Mouse (Mus musculus) MEL (cell line): Measurements from ENCODE around the gene Gm7694. TPM values are rescaled to one million over a fixed set of nuclear protein-coding genes. Genes with fewer than 3 reads are reported as not detected.

Source experiments
- DNase-seq: peaks from one replicate; pipeline ENCODE4 v3.0.0; 2011; ENCODE audit warnings: low read depth, low spot score
- H3K27ac ChIP-seq: 2 replicates; pipeline ENCODE4 v1.5.1; 2012; ENCODE audit warnings: low read depth, mild to moderate bottlenecking, control low read depth, low read length, moderate library complexity; ENCODE audit not compliant: control insufficient read depth
- H3K27me3 ChIP-seq, 2 experiments: fragments of 150-350 bp in 1 of 2; sonication (generic) in 1 of 2; 2 replicates each; pipeline ENCODE4 v1.6.1; 2012; ENCODE audit warnings: low read length in 2 of 2, mild to moderate bottlenecking in 2 of 2, improper control_type of control experiment in 1 of 2, moderate library complexity in 1 of 2; ENCODE audit not compliant: insufficient read depth in 2 of 2, control insufficient read depth in 1 of 2
- H3K36me3 ChIP-seq, 2 experiments: 2 replicates each; pipeline ENCODE4 v1.6.1; 2012 to 2014; ENCODE audit warnings: low read length in 2 of 2, improper control_type of control experiment in 1 of 2, inconsistent platforms in 1 of 2, mild to moderate bottlenecking in 1 of 2; ENCODE audit not compliant: insufficient read depth in 2 of 2, control insufficient read depth in 1 of 2
- H3K4me1 ChIP-seq, 2 experiments: fragments of 150-350 bp in 1 of 2; sonication (generic) in 1 of 2; 2 replicates each; pipeline ENCODE4 v1.6.1; 2012; ENCODE audit warnings: low read length in 2 of 2, improper control_type of control experiment in 1 of 2, mild to moderate bottlenecking in 1 of 2; ENCODE audit not compliant: insufficient read depth in 2 of 2, control insufficient read depth in 1 of 2
- H3K4me3 ChIP-seq, 2 experiments: fragments of 150-350 bp in 1 of 2; sonication (generic) in 1 of 2; 2 replicates each; pipeline ENCODE4 v1.5.1; 2012; ENCODE audit warnings: low read depth in 2 of 2, low read length in 2 of 2, mild to moderate bottlenecking in 2 of 2, moderate library complexity in 2 of 2, control low read depth in 1 of 2, improper control_type of control experiment in 1 of 2; ENCODE audit not compliant: control insufficient read depth in 1 of 2, insufficient read depth in 1 of 2
- H3K79me2 ChIP-seq: 2 replicates; pipeline ENCODE4 v1.6.1; 2012; ENCODE audit warnings: mild to moderate bottlenecking, low read length, moderate library complexity; ENCODE audit not compliant: control insufficient read depth, poor library complexity, insufficient read depth
- H3K9ac ChIP-seq: 2 replicates; pipeline ENCODE4 v1.6.1; 2012; ENCODE audit warnings: low read depth, mild to moderate bottlenecking, control low read depth, low read length, moderate library complexity; ENCODE audit not compliant: control insufficient read depth, poor library complexity, severe bottlenecking
- H3K9me3 ChIP-seq: fragments of 150-350 bp; sonication (generic); replicated peaks from 2 replicates; pipeline ENCODE4 v1.6.1; 2012; ENCODE audit warnings: mild to moderate bottlenecking, low read length, improper control_type of control experiment, moderate library complexity; ENCODE audit not compliant: insufficient read depth
- CHD1 ChIP-seq: IDR thresholded peaks from 2 replicates; pipeline ENCODE4 v1.6.1; 2012; ENCODE audit warnings: low read depth, mild to moderate bottlenecking, inconsistent platforms, low read length, improper control_type of control experiment
- CHD2 ChIP-seq: IDR thresholded peaks from 2 replicates; pipeline ENCODE4 v1.6.1; 2011; ENCODE audit warnings: low read length, improper control_type of control experiment
- CTCF ChIP-seq, 3 experiments: IDR thresholded peaks in 2 of 3; conservative IDR thresholded peaks in 1 of 3; 2 replicates each; pipeline ENCODE4 v1.5.1; 2011 to 2012; ENCODE audit warnings: low read length in 3 of 3, low read depth in 2 of 3, mild to moderate bottlenecking in 2 of 3, improper control_type of control experiment in 1 of 3, inconsistent platforms in 1 of 3, mixed read lengths in 1 of 3, moderate library complexity in 1 of 3; ENCODE audit not compliant: control insufficient read depth in 1 of 3, insufficient read depth in 1 of 3, poor library complexity in 1 of 3, severe bottlenecking in 1 of 3
- E2F4 ChIP-seq: IDR thresholded peaks from 2 replicates; pipeline ENCODE4 v1.6.1; 2011; ENCODE audit warnings: low read depth, low read length, improper control_type of control experiment, borderline replicate concordance
- ELF1 ChIP-seq: IDR thresholded peaks from 2 replicates; pipeline ENCODE4 v1.6.1; 2014; ENCODE audit warnings: low read depth, mild to moderate bottlenecking, inconsistent platforms, low read length, improper control_type of control experiment, moderate library complexity
- EP300 ChIP-seq, 2 experiments: IDR thresholded peaks; 2 replicates each; pipeline ENCODE4 v1.6.1; 2011; ENCODE audit warnings: improper control_type of control experiment in 2 of 2, low read length in 2 of 2, low read depth in 1 of 2, mild to moderate bottlenecking in 1 of 2
- GABPA ChIP-seq: IDR thresholded peaks from 2 replicates; pipeline ENCODE4 v1.6.1; 2012; ENCODE audit warnings: low read depth, mild to moderate bottlenecking, inconsistent platforms, low read length, improper control_type of control experiment, moderate library complexity
- MAFK ChIP-seq: IDR thresholded peaks from 2 replicates; pipeline ENCODE4 v1.6.1; 2011; ENCODE audit warnings: low read depth, mild to moderate bottlenecking, low read length, improper control_type of control experiment, borderline replicate concordance
- MAX ChIP-seq: IDR thresholded peaks from 2 replicates; pipeline ENCODE4 v1.6.1; 2011; ENCODE audit warnings: low read length, improper control_type of control experiment
- MEF2A ChIP-seq: IDR thresholded peaks from 2 replicates; pipeline ENCODE4 v1.6.1; 2014; ENCODE audit warnings: low read depth, mild to moderate bottlenecking, inconsistent platforms, low read length, improper control_type of control experiment; ENCODE audit not compliant: poor library complexity, insufficient replicate concordance, severe bottlenecking; ENCODE audit errors: extremely low read depth
- NRF1 ChIP-seq: IDR thresholded peaks from 2 replicates; pipeline ENCODE4 v1.6.1; 2014; ENCODE audit warnings: low read depth, mild to moderate bottlenecking, inconsistent platforms, low read length, improper control_type of control experiment, moderate library complexity; ENCODE audit not compliant: poor library complexity, insufficient read depth, severe bottlenecking
- POLR2AphosphoS2 ChIP-seq: IDR thresholded peaks from 2 replicates; pipeline ENCODE4 v1.6.1; 2011; ENCODE audit warnings: low read length, improper control_type of control experiment
- POLR2AphosphoS5 ChIP-seq: IDR thresholded peaks from 2 replicates; pipeline ENCODE4 v1.6.1; 2012; ENCODE audit warnings: low read depth, borderline replicate concordance, mild to moderate bottlenecking, inconsistent platforms, low read length, moderate library complexity, mixed read lengths
- RAD21 ChIP-seq: IDR thresholded peaks from 2 replicates; pipeline ENCODE4 v1.6.1; 2011; ENCODE audit warnings: mild to moderate bottlenecking, low read depth, low read length, improper control_type of control experiment
- SIN3A ChIP-seq: IDR thresholded peaks from 2 replicates; pipeline ENCODE4 v1.6.1; 2012; ENCODE audit warnings: low read length, improper control_type of control experiment, inconsistent platforms
- TBP ChIP-seq: IDR thresholded peaks from 2 replicates; pipeline ENCODE4 v1.8.0; 2011; ENCODE audit warnings: low read depth, low read length, improper control_type of control experiment
- TCF12 ChIP-seq: IDR thresholded peaks from 2 replicates; pipeline ENCODE4 v1.6.1; 2014; ENCODE audit warnings: low read depth, mild to moderate bottlenecking, inconsistent platforms, low read length, improper control_type of control experiment, moderate library complexity
- UBTF ChIP-seq: IDR thresholded peaks from 2 replicates; pipeline ENCODE4 v1.6.1; 2012; ENCODE audit warnings: low read depth, mild to moderate bottlenecking, inconsistent platforms, low read length, improper control_type of control experiment, moderate library complexity, borderline replicate concordance; ENCODE audit not compliant: insufficient read depth
- USF1 ChIP-seq: IDR thresholded peaks from 2 replicates; pipeline ENCODE4 v1.6.1; 2014; ENCODE audit warnings: low read depth, mild to moderate bottlenecking, inconsistent platforms, low read length, improper control_type of control experiment, moderate library complexity
- USF2 ChIP-seq, 2 experiments: IDR thresholded peaks; 2 replicates each; pipeline ENCODE4 v1.6.1; 2011 to 2012; ENCODE audit warnings: improper control_type of control experiment in 2 of 2, low read length in 2 of 2, borderline replicate concordance in 1 of 2, inconsistent platforms in 1 of 2, low read depth in 1 of 2, mild to moderate bottlenecking in 1 of 2; ENCODE audit not compliant: insufficient read depth in 1 of 2
- ZC3H11A ChIP-seq: IDR thresholded peaks from 2 replicates; pipeline ENCODE4 v1.6.1; 2012; ENCODE audit warnings: low read depth, mild to moderate bottlenecking, inconsistent platforms, low read length, improper control_type of control experiment
- ZKSCAN1 ChIP-seq: IDR thresholded peaks from 2 replicates; pipeline ENCODE4 v1.6.1; 2012; ENCODE audit warnings: low read depth, mild to moderate bottlenecking, inconsistent platforms, low read length, improper control_type of control experiment, moderate library complexity
- ZNF384 ChIP-seq: IDR thresholded peaks from 2 replicates; pipeline ENCODE4 v1.6.1; 2012; ENCODE audit warnings: low read depth, mild to moderate bottlenecking, inconsistent platforms, low read length, improper control_type of control experiment
- polyA plus RNA-seq, 2 experiments: library from polyadenylated mRNA; stranded (reverse) in 1 of 2; unstranded in 1 of 2; fragments of >175 nt in 1 of 2; fragments of >200 nt in 1 of 2; gene quantifications; 2 replicates each; pipeline versions ENCODE4 v1.2.1 to v1.2.4; 2012; ENCODE audit warnings: low replicate concordance in 2 of 2, low read depth in 1 of 2; ENCODE audit not compliant: insufficient read length in 2 of 2, insufficient read depth in 1 of 2, missing spikeins in 1 of 2
- total RNA-seq: library from RNA; depleted of rRNA; stranded (reverse); fragments of 300-350 nt; gene quantifications from 2 replicates; pipeline ENCODE4 v1.2.3, GENCODE M21; 2012

Gene Gm7694
- total and polyA plus RNA-seq, 3 experiments, result 0.19 to 1.1 TPM; not detected in 1

DNA sequence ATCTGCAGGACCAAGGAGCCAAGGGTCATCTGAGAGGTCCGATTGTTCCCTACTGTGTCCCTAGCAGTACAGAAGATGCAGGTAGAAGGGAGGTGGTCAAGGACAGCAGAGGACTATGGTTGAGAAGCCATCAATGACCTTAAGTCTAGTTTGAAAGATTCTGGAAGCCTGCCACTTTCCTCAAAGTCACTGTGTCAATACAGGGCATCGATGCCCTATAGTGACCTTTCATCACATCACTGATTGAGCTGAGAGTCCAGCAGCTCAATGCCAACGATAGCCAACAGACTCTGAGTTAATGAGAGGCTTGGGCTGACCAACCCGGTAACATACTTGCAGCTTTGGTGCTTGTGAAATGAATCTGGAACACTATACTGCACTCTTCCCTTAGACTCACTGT is 19.1 kb upstream of the Gm7694 start:
- Histone ChIP-seq H3K9me3 (no peaks in the 10 kb centered on the region), H3K27ac (no peak overlapping the region), H3K4me3 (no peak overlapping the region), H3K79me2 (no peaks in the 10 kb centered on the region), H3K36me3 (no peaks in the 10 kb centered on the region), H3K9ac (no peak overlapping the region), H3K4me1 (no peaks in the 10 kb centered on the region), H3K27me3 (no peaks in the 10 kb centered on the region)
- DNase-seq, result no peak
- no peak for TF ChIP-seq ELF1
- no peak for TF ChIP-seq NRF1
- TF ChIP-seq MAX, result no peak
- TF ChIP-seq TBP, result no peak
- TF ChIP-seq MEF2A, result no peak
- TF ChIP-seq POLR2AphosphoS2, result no peak
- no peak for TF ChIP-seq EP300 (IDR thresholded peaks at IDR 0.05; ENCODE audit: low read depth in 1 of 2, low read length in 2 of 2)
- TF ChIP-seq UBTF, result no peak
- no peak for TF ChIP-seq CHD1
- no peak for TF ChIP-seq MAFK

DNA sequence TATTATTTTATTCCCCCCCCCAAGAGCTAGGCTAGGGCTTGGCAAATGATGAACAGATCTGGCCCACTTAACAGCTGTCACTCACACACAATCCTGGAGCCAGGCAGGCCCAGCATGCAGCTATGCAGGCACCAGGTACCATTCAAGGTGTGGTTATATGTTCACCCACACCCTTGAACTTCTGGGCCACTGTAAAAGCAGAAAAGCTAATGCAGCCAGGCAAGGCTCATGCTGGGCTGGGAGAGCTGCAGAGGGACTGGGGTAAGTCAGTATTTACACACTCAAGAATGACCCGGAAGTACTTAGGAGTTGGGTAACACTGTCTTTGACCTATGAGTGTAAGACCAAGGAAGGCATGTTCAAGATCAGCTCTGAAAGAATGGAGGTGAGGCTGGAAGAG is 18.2 kb upstream of the Gm7694 start:
- H3K9me3 ChIP-seq, result no peaks in the 10 kb centered on the region
- no peak for TF ChIP-seq ZNF384
- no peak for TF ChIP-seq ELF1
- TF ChIP-seq RAD21, result no peak
- no peak for TF ChIP-seq ZKSCAN1
- TF ChIP-seq CTCF (IDR thresholded peaks at IDR 0.05 in 2 of 3, conservative IDR thresholded peaks at IDR 0.05 in 1 of 3; ENCODE audit: control insufficient read depth in 1 of 3, insufficient read depth in 1 of 3, low read depth in 2 of 3, low read length in 3 of 3, poor library complexity in 1 of 3, severe bottlenecking in 1 of 3), result no peak
- no peak for TF ChIP-seq CHD2
- TF ChIP-seq MEF2A, result no peak
- TF ChIP-seq POLR2AphosphoS2, result no peak
- TF ChIP-seq USF2 (IDR thresholded peaks at IDR 0.05; ENCODE audit: borderline replicate concordance in 1 of 2, insufficient read depth in 1 of 2, low read depth in 1 of 2, low read length in 2 of 2), result no peak
- TF ChIP-seq EP300 (IDR thresholded peaks at IDR 0.05; ENCODE audit: low read depth in 1 of 2, low read length in 2 of 2), result no peak
- TF ChIP-seq USF1, result no peak
- TF ChIP-seq TCF12, result no peak
- TF ChIP-seq SIN3A, result no peak
- no peak for TF ChIP-seq GABPA
- TF ChIP-seq E2F4, result no peak
- no peak for TF ChIP-seq ZC3H11A
- no peak for TF ChIP-seq POLR2AphosphoS5
- H3K27me3 ChIP-seq, result no peaks in the 10 kb centered on the region
- no peak overlapping the region for H3K4me3 ChIP-seq
- H3K4me1 ChIP-seq, result no peaks in the 10 kb centered on the region
- DNase-seq, result no peak
- no peak overlapping the region for H3K27ac ChIP-seq
- no peaks in the 10 kb centered on the region for H3K36me3 ChIP-seq
- no peak overlapping the region for H3K9ac ChIP-seq
- H3K79me2 ChIP-seq, result no peaks in the 10 kb centered on the region
